Mouse (Mus musculus) lung, adult 2 months (tissue): Measurements from ENCODE around the gene Git1.

Experiments used
- CTCF ChIP-seq: fragments of 200-500 bp; IDR thresholded peaks from 2 replicates; pipeline ENCODE4 v1.5.1; 2011; ENCODE audit warnings: mild to moderate bottlenecking, low read length, control low read depth; ENCODE audit not compliant: insufficient read depth
- POLR2A ChIP-seq: fragments of 200-500 bp; IDR thresholded peaks from 2 replicates; pipeline ENCODE4 v1.6.1; 2011; ENCODE audit warnings: low read depth, mild to moderate bottlenecking, control low read depth, low read length, borderline replicate concordance; ENCODE audit errors: extremely low read depth

- TF ChIP-seq POLR2A, result no peak
- no peak for TF ChIP-seq CTCF
These were observed 22.5 kb downstream of the Git1 start, which contains the start of gene Trp53i13 for GRCm38 (mm10) chr11:77515637-77516552.
